Mouse (Mus musculus) forebrain, postnatal 0 days (tissue): Measurements from ENCODE around the gene Fam92b. TPM values are rescaled to one million over a fixed set of nuclear protein-coding genes. Genes with fewer than 3 reads are reported as not detected.
A peak's percentile ranks its signal among the peaks of the same experiment; 100 is the strongest.

Experiments
- ATAC-seq: fragments of 200-750 bp; cut with Nextera tagmentation; 2 replicates; pipeline ENCODE4 v1.8.0; 2017; ENCODE audit warnings: mild to moderate bottlenecking, moderate library complexity
- DNase-seq: peaks from one replicate; pipeline ENCODE4 v3.0.0-alpha.2; 2015
- H3K27ac ChIP-seq: fragments of 300-500 bp; sonication (generic); 2 replicates; pipeline ENCODE4 v1.5.1; 2014; ENCODE audit warnings: low read depth, mild to moderate bottlenecking, antibody characterized with exemption, low read length, moderate library complexity, mixed read lengths
- H3K27me3 ChIP-seq: fragments of 300-500 bp; sonication (generic); 2 replicates; pipeline ENCODE4 v1.6.1; 2014; ENCODE audit warnings: mild to moderate bottlenecking, low read length, mixed read lengths; ENCODE audit not compliant: insufficient read depth
- H3K36me3 ChIP-seq: fragments of 300-500 bp; sonication (generic); 2 replicates; pipeline ENCODE4 v1.6.1; 2014; ENCODE audit warnings: mild to moderate bottlenecking, moderate library complexity; ENCODE audit not compliant: insufficient read depth
- H3K4me1 ChIP-seq: fragments of 300-500 bp; sonication (generic); 2 replicates; pipeline ENCODE4 v1.6.1; 2014; ENCODE audit warnings: antibody characterized with exemption; ENCODE audit not compliant: insufficient read depth
- H3K4me2 ChIP-seq: fragments of 300-500 bp; sonication (generic); 2 replicates; pipeline ENCODE4 v1.6.1; 2014; ENCODE audit warnings: low read depth, mild to moderate bottlenecking, moderate library complexity
- H3K4me3 ChIP-seq: fragments of 300-500 bp; sonication (generic); 2 replicates; pipeline ENCODE4 v1.5.1; 2014; ENCODE audit warnings: low read depth, low read length, mixed read lengths
- H3K9ac ChIP-seq: fragments of 300-500 bp; sonication (generic); 2 replicates; pipeline ENCODE4 v1.6.1; 2014; ENCODE audit warnings: mild to moderate bottlenecking
- H3K9me3 ChIP-seq: fragments of 300-500 bp; sonication (generic); 2 replicates; pipeline ENCODE4 v1.6.1; 2016; ENCODE audit warnings: low read length
- CTCF ChIP-seq: sonication (generic); IDR thresholded peaks from 2 replicates; pipeline ENCODE4 v1.5.1; 2016; ENCODE audit warnings: antibody characterized with exemption, control low read depth, low read depth
- WGBS: fragments of 180-500 bp; shearing (Covaris S2); extraction: QIAGEN DNeasy Blood & Tissue Kit; methylation state at CpG from one replicate; pipeline ENCODE4 v1.1.7; 2014; 5-methylcytosine and 5-hydroxymethylcytosine counted together
- polyA plus RNA-seq: library from polyadenylated mRNA; unstranded; fragments of >200 nt; fragmentation: Nextera tagmentation; extraction: Ambion mirVana; gene quantifications from 2 replicates; pipeline ENCODE4 v1.2.1, GENCODE M21; 2015
- total RNA-seq: library from RNA; depleted of rRNA; stranded (reverse); fragments of >200 nt; gene quantifications from 2 replicates; pipeline ENCODE4 v1.2.3, GENCODE M21; 2014

Fam92b gene
- total and polyA plus RNA-seq, 2 experiments from 2014 or later, result 1.6 to 2.1 TPM

DNA sequence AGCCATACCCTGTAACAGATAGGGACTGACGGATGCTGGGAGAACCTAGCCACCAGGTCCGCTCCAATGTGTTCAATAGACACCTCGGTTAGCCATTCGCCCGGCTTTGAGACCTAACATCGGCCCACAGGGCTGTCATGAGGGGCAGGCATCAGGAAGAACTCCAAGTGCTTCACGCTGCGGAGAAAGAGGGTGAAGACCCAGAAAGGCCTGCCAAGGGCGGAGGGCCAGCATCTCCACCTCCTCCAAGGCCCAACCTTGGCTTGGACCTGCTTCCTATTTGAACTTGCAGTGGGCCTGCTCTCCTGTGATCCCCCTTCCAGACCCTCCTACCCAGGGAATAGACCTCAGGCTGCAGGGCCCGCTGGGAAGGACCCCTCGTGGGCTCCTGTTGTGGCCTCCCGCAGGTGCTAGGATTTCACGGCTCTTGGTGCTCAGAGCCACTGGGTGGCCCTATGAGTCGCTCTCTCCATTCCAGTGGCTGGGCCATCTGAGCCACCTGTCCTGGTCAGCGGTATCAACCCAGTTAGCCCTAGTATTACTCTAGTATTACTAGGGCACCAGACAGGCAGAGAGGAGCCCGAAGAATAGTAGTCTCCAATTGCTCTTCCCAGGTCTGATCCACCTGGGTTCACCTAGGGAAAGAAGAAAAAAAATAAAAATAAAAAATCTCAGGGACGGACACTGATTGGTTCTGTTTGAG is 13.0 kb upstream of the Fam92b start:
- no peaks in the 10 kb centered on the region for H3K9me3 ChIP-seq
- no peak overlapping the region for H3K27ac ChIP-seq
- no peak for ATAC-seq
- no peak overlapping the region for H3K4me2 ChIP-seq
- 83% methylated on average over 17 of the region's 17 CpGs for WGBS
- H3K9ac ChIP-seq, result no peak overlapping the region
- no peak for TF ChIP-seq CTCF
- no peak overlapping the region for H3K4me3 ChIP-seq
- H3K27me3 ChIP-seq, result no peaks in the 10 kb centered on the region
- no peaks in the 10 kb centered on the region for H3K36me3 ChIP-seq
- no peaks in the 10 kb centered on the region for H3K4me1 ChIP-seq
- DNase-seq, result no peak

DNA sequence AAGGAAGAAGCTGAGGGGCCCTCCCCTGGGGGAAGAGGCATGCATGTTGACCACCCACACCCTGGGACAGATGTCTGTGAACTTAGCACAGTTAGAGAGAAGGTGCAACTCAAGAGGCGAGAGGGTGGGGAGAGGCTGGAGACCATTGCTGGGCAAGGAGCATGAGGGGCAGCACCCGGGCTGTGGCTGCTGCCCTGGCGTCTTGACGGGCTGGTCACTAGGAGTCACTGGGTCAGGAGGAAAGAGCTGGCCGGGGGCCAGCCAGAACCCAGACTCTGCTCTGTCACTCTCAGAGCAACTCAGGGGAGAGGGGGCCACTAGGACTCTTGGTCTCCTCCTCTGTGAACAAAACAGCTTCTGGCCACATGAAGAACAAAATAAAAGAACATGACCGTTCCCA is 12.2 kb upstream of the Fam92b start:
- no peak for TF ChIP-seq CTCF
- H3K4me3 ChIP-seq, result no peak overlapping the region
- H3K4me1 ChIP-seq, result no peaks in the 10 kb centered on the region
- H3K9ac ChIP-seq, result no peak overlapping the region
- H3K36me3 ChIP-seq, result no peaks in the 10 kb centered on the region
- H3K9me3 ChIP-seq, result no peaks in the 10 kb centered on the region
- ATAC-seq, result no peak
- no peak for DNase-seq
- no peak overlapping the region for H3K4me2 ChIP-seq
- 84% methylated on average over 6 of the region's 6 CpGs for WGBS
- H3K27ac ChIP-seq, result no peak overlapping the region
- H3K27me3 ChIP-seq, result no peaks in the 10 kb centered on the region

DNA sequence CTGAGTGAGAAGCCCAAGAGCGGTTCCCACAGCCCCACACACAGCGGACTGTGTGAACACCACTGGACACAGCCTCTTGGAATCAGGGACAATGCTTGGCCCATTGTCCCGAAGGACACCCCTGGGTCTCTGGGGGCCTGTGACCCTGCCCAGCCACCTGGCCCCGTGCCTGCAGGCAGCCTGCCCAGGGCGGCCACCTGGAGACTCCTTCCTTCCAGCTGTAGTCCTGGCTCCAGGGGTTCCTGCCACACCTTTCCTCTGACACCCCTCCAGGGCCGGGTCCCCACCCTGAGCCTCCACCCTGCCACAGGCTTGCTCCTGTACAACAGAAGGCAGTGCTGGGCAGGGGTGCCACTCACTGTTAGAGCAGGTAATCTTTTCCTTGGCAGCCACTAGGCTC is 11.2 kb upstream of the Fam92b start:
- TF ChIP-seq CTCF, result no peak
- H3K4me3 ChIP-seq, result no peak overlapping the region
- WGBS, result 76% methylated on average over 6 of the region's 6 CpGs
- no peaks in the 10 kb centered on the region for H3K4me1 ChIP-seq
- H3K27ac ChIP-seq, result no peak overlapping the region
- H3K9ac ChIP-seq, result no peak overlapping the region
- ATAC-seq (no peak), DNase-seq (no peak)
- no peaks in the 10 kb centered on the region for H3K27me3 ChIP-seq
- H3K4me2 ChIP-seq, result no peak overlapping the region
- no peaks in the 10 kb centered on the region for H3K36me3 ChIP-seq
- H3K9me3 ChIP-seq, result no peaks in the 10 kb centered on the region

DNA sequence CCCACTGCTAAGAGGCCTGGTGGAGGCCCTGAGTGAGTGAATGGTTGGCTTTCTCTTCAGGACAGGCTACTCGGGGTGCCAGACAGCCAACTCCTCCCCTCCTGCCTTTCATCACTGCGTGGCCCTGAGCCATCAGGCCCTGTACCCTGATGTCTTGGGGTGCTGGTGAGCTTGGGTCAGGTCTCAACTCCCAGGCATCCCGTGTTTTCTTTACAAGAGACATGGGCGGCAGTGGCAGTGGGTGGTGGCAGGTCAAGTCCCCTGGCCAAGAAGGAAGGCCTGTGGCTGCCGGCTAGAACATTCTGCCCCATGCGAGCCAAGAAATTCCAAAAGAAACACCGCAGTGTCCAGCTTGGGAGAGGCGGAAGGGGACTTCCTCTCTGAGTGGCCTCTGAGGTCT is 9.2 kb upstream of the Fam92b start:
- no peak overlapping the region for H3K9ac ChIP-seq
- H3K4me3 ChIP-seq, result no peak overlapping the region
- ATAC-seq (peak; percentile 21; the same call in 1 of the 2 replicates), DNase-seq (no peak)
- H3K4me1 ChIP-seq, result no peaks in the 10 kb centered on the region
- H3K36me3 ChIP-seq, result no peaks in the 10 kb centered on the region
- H3K4me2 ChIP-seq, result no peak overlapping the region
- no peaks in the 10 kb centered on the region for H3K9me3 ChIP-seq
- no peaks in the 10 kb centered on the region for H3K27me3 ChIP-seq
- WGBS, result 49% methylated on average over 8 of the region's 8 CpGs
- no peak for TF ChIP-seq CTCF
- no peak overlapping the region for H3K27ac ChIP-seq

DNA sequence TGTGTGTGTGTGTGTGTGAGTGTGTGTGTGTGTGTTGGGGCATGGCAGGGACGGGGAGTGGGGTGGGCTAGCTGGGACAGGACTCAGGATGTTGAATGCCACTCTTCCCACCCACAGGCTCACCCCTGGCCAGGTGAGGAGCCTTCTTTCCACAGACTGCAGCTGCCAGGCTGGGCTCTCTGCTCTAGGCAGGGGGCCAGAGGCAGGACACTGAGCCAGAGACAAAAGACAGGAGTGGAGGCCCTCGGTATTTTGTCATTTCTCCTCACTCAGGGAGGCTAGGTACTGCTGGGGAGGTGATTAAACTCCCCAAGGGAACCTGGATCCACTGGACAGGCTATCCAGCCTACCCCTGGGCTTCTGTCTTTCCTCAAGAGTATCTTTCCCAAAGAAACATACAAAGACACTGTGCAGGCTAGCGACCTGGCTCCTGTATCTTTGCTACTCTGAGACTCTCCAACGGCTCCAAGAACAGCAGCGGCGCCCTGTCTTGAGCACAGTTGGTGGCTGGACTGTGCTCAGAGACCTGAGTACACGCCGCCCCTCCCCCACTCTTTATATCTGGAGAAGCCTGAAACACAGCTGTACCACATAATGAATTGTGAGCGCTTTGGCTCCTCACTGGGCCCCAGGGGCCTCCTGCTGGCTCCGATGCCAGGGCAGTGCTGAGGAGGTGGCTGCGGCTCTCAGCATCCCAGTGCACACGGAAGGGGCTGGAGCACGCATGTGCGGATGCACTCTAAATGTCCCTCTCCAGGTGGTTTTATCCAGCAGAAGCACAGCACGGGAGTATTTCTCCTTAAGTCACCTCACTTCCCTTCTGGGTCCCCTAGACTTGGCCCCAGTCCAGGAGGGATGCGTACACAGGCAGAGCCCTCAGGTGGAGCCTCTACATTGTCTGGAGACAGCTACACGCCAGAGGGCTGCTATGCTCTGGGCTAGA is 7.9 kb upstream of the Fam92b start:
- no peak overlapping the region; the same call in 1 of the 2 replicates for H3K4me2 ChIP-seq
- DNase-seq, result peak; percentile 46
- H3K9me3 ChIP-seq, result no peaks in the 10 kb centered on the region
- H3K4me1 ChIP-seq, result no peaks in the 10 kb centered on the region
- H3K36me3 ChIP-seq, result no peaks in the 10 kb centered on the region
- H3K9ac ChIP-seq, result no peak overlapping the region
- WGBS, result 16% methylated on average over 16 of the region's 17 CpGs
- no peak for TF ChIP-seq CTCF
- H3K4me3 ChIP-seq, result no peak overlapping the region
- ATAC-seq, result peak; percentile 21; the same call in 1 of the 2 replicates
- H3K27me3 ChIP-seq, result no peaks in the 10 kb centered on the region
- no peak overlapping the region for H3K27ac ChIP-seq

DNA sequence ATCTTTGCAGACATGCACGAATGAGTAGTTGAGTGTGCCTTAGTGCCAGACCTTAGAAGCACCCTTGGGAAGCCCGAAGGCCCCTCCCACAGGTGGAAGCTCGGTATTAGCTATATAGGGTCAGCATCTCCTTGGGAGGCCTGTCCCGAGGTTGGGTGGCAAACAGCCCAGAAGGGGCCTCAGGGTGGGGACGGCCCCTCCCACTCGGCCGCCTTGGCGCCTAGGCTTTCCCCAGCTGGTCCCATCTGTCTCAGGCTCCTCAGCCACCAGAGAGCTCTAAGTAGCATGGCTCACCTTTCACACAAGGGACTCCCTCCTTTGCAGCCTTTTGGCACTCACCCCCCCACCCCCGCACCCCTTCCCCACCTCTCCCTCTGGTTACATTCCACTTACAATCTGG is 7.1 kb upstream of the Fam92b start:
- ATAC-seq, result no peak
- no peak for DNase-seq
- H3K9ac ChIP-seq, result no peak overlapping the region
- WGBS, result 26% methylated on average over 9 of the region's 9 CpGs
- H3K4me2 ChIP-seq, result no peak overlapping the region
- H3K9me3 ChIP-seq, result no peaks in the 10 kb centered on the region
- no peaks in the 10 kb centered on the region for H3K27me3 ChIP-seq
- no peaks in the 10 kb centered on the region for H3K4me1 ChIP-seq
- H3K27ac ChIP-seq, result no peak overlapping the region
- TF ChIP-seq CTCF, result no peak
- H3K36me3 ChIP-seq, result no peaks in the 10 kb centered on the region
- H3K4me3 ChIP-seq, result no peak overlapping the region

DNA sequence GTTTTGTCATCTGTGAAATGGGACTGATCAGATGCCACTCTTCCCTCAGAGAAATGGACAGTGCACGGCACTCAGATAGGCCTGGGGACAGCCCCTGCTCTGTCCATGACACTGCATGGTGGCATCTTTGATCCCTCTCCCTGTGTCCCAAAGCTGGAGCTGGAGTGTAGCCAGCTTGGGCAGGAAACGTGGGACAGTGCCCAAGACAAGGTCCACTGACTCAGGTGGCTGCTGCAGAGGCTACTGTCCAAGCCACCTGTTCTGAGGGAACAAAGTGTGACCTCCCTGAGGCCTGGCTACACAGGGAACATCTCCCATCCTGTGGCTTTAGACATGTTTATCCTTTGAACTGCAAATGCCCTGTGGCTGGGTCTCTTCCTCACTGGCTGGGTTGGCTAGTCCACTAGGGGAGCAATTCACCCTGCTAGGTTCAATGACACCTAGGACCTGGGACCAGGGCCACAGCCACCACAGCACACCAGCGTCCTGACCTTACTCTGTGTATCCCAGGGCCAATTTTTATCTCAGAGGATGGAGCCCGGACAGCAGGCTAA is 4.7 kb upstream of the Fam92b start:
- peaks cover 18% of the 10 kb centered on the region for H3K4me1 ChIP-seq
- WGBS, result 79% methylated on average over 4 of the region's 4 CpGs

More for the DNA sequence above, 4.7 kb upstream of the Fam92b start:
- H3K9ac ChIP-seq, result no peak overlapping the region
- no peak for DNase-seq
- no peaks in the 10 kb centered on the region for H3K27me3 ChIP-seq
- no peak overlapping the region for H3K4me2 ChIP-seq
- ATAC-seq, result no peak
- H3K9me3 ChIP-seq, result no peaks in the 10 kb centered on the region
- no peak overlapping the region for H3K4me3 ChIP-seq
- H3K36me3 ChIP-seq, result no peaks in the 10 kb centered on the region
- no peak overlapping the region for H3K27ac ChIP-seq
- no peak for TF ChIP-seq CTCF
